Mouse (Mus musculus): ENCODE data around the gene Pigs. TPM values are rescaled to one million over a fixed set of nuclear protein-coding genes. Genes with fewer than 3 reads are reported as not detected.

Gene Pigs
- polyA plus RNA-seq, 1 experiment from 2014 or later: 73.7 TPM

GRCm38 (mm10) chr11:78322076-78322831, 6.0 kb upstream of the Pigs start:
- H3K36me3 ChIP-seq (replicated peaks): peaks cover 86% of the 10 kb centered on the region
- H3K4me3 ChIP-seq: peak overlapping the region; percentile 4; the same call in 1 of the 2 replicates
- 77% methylated on average over 2 of the region's 2 CpGs for WGBS
- H3K27me3 ChIP-seq (replicated peaks; ENCODE audit: low read depth, poor library complexity, severe bottlenecking): no peaks in the 10 kb centered on the region
- H3K4me1 ChIP-seq: peaks cover 19% of the 10 kb centered on the region
- no peak for DNase-seq (ENCODE audit: low spot score)
- H3K9me3 ChIP-seq: no peaks in the 10 kb centered on the region
- no peak overlapping the region; the same call in 1 of the 2 replicates for H3K27ac ChIP-seq (replicated peaks)

- Histone ChIP-seq H3K9me3 (no peaks in the 10 kb centered on the region), H3K27me3 (replicated peaks; ENCODE audit: low read depth, poor library complexity, severe bottlenecking) (no peaks in the 10 kb centered on the region), H3K4me1 (peaks cover 19% of the 10 kb centered on the region), H3K27ac (replicated peaks) (no peak within 1 kb of the TSS; the same call in 1 of the 2 replicates), H3K36me3 (replicated peaks) (peaks cover 80% of the 10 kb centered on the region), H3K4me3 (peak within 1 kb of the TSS; percentile 4; the same call in 1 of the 2 replicates)
- 3% methylated on average over 15 of the region's 15 CpGs for WGBS
- peak; percentile 81 for DNase-seq (ENCODE audit: low spot score)
Observed at GRCm38 (mm10) chr11:78322860-78323259, 5.4 kb upstream of the Pigs start, which contains the start of gene Aldoc. Gene Aldoc, plus strand, starts transcription at chr11:78322968.

GRCm38 (mm10) chr11:78324000-78324785, 4.0 kb upstream of the Pigs start:
- peaks cover 67% of the 10 kb centered on the region for H3K36me3 ChIP-seq (replicated peaks)

GRCm38 (mm10) chr11:78324965-78325364, 3.2 kb upstream of the Pigs start:
- Histone ChIP-seq H3K27me3 (replicated peaks; ENCODE audit: low read depth, poor library complexity, severe bottlenecking) (no peaks in the 10 kb centered on the region), H3K9me3 (no peaks in the 10 kb centered on the region), H3K4me1 (peaks cover 35% of the 10 kb centered on the region), H3K27ac (replicated peaks) (no peak overlapping the region), H3K4me3 (no peak overlapping the region), H3K36me3 (replicated peaks) (peaks cover 59% of the 10 kb centered on the region)
- no peak for DNase-seq (ENCODE audit: low spot score)
- WGBS: 97% methylated on average over 12 of the region's 12 CpGs

More at GRCm38 (mm10) chr11:78324000-78324785, 4.0 kb upstream of the Pigs start:
- Histone ChIP-seq H3K4me1 (peaks cover 30% of the 10 kb centered on the region), H3K27ac (replicated peaks) (no peak overlapping the region), H3K9me3 (no peaks in the 10 kb centered on the region), H3K4me3 (no peak overlapping the region), H3K27me3 (replicated peaks; ENCODE audit: low read depth, poor library complexity, severe bottlenecking) (no peaks in the 10 kb centered on the region)
- 89% methylated on average over 15 of the region's 15 CpGs for WGBS
- no peak for DNase-seq (ENCODE audit: low spot score)

- Histone ChIP-seq H3K36me3 (replicated peaks) (peaks cover 47% of the 10 kb centered on the region), H3K27me3 (replicated peaks; ENCODE audit: low read depth, poor library complexity, severe bottlenecking) (no peaks in the 10 kb centered on the region), H3K4me3 (no peak overlapping the region), H3K27ac (replicated peaks) (no peak overlapping the region), H3K4me1 (peaks cover 31% of the 10 kb centered on the region), H3K9me3 (no peaks in the 10 kb centered on the region)
- DNase-seq (ENCODE audit: low spot score): no peak
- WGBS: 92% methylated on average over 4 of the region's 4 CpGs
Observed at GRCm38 (mm10) chr11:78327215-78327614, 1.0 kb upstream of the Pigs start.

- Histone ChIP-seq H3K4me1 (peaks cover 17% of the 10 kb centered on the region), H3K27ac (replicated peaks) (peak overlapping the region; percentile 89), H3K9me3 (no peaks in the 10 kb centered on the region), H3K36me3 (replicated peaks) (peaks cover 51% of the 10 kb centered on the region), H3K27me3 (replicated peaks; ENCODE audit: low read depth, poor library complexity, severe bottlenecking) (no peaks in the 10 kb centered on the region), H3K4me3 (peak overlapping the region; percentile 96)
- WGBS: under 1% methylated on average over 41 of the region's 41 CpGs
- no peak for DNase-seq (ENCODE audit: low spot score)
Observed at GRCm38 (mm10) chr11:78328512-78329056, 369 bp downstream of the Pigs start.

- no peak for DNase-seq (ENCODE audit: low spot score)
- Histone ChIP-seq H3K27ac (replicated peaks) (no peak overlapping the region), H3K4me1 (peaks cover 16% of the 10 kb centered on the region), H3K36me3 (replicated peaks) (peaks cover 64% of the 10 kb centered on the region), H3K4me3 (no peak overlapping the region), H3K27me3 (replicated peaks; ENCODE audit: low read depth, poor library complexity, severe bottlenecking) (no peaks in the 10 kb centered on the region), H3K9me3 (no peaks in the 10 kb centered on the region)
- WGBS: 96% methylated on average over 12 of the region's 12 CpGs
Observed at GRCm38 (mm10) chr11:78332676-78333075, 4.5 kb downstream of the Pigs start.

- Histone ChIP-seq H3K27me3 (replicated peaks; ENCODE audit: low read depth, poor library complexity, severe bottlenecking) (no peaks in the 10 kb centered on the region), H3K4me1 (peaks cover 7% of the 10 kb centered on the region), H3K4me3 (no peak overlapping the region), H3K36me3 (replicated peaks) (peaks cover 74% of the 10 kb centered on the region), H3K9me3 (no peaks in the 10 kb centered on the region), H3K27ac (replicated peaks) (no peak overlapping the region)
- no peak for DNase-seq (ENCODE audit: low spot score)
- 87% methylated on average over 5 of the region's 5 CpGs for WGBS
Observed at GRCm38 (mm10) chr11:78333992-78334391, 5.8 kb downstream of the Pigs start.

- no peaks in the 10 kb centered on the region for H3K27me3 ChIP-seq (replicated peaks; ENCODE audit: low read depth, poor library complexity, severe bottlenecking)
- no peaks in the 10 kb centered on the region for H3K4me1 ChIP-seq
- peaks cover 95% of the 10 kb centered on the region for H3K36me3 ChIP-seq (replicated peaks)
- WGBS: 94% methylated on average over 8 of the region's 8 CpGs
- H3K4me3 ChIP-seq: no peak overlapping the region
- no peak overlapping the region for H3K27ac ChIP-seq (replicated peaks)
- no peak for DNase-seq (ENCODE audit: low spot score)
- no peaks in the 10 kb centered on the region for H3K9me3 ChIP-seq
Observed at GRCm38 (mm10) chr11:78337040-78337439, 8.8 kb downstream of the Pigs start.

GRCm38 (mm10) chr11:78341702-78342101, 13.5 kb downstream of the Pigs start:
- H3K27ac ChIP-seq (replicated peaks): no peak overlapping the region
- 88% methylated on average over 12 of the region's 12 CpGs for WGBS
- DNase-seq (ENCODE audit: low spot score): no peak
- no peak overlapping the region for H3K4me3 ChIP-seq
- H3K9me3 ChIP-seq: no peaks in the 10 kb centered on the region
- peaks cover 58% of the 10 kb centered on the region for H3K36me3 ChIP-seq (replicated peaks)
- H3K27me3 ChIP-seq (replicated peaks; ENCODE audit: low read depth, poor library complexity, severe bottlenecking): no peaks in the 10 kb centered on the region
- peaks cover 40% of the 10 kb centered on the region for H3K4me1 ChIP-seq

- peak; percentile 91 for DNase-seq (ENCODE audit: low spot score)
- WGBS: 2% methylated on average over 66 of the region's 66 CpGs
- H3K4me3 ChIP-seq: peak within 1 kb of the TSS; percentile 79
- H3K27ac ChIP-seq (replicated peaks): peak within 1 kb of the TSS; percentile 97
- peaks cover 55% of the 10 kb centered on the region for H3K4me1 ChIP-seq
- no peaks in the 10 kb centered on the region for H3K9me3 ChIP-seq
- H3K27me3 ChIP-seq (replicated peaks; ENCODE audit: low read depth, poor library complexity, severe bottlenecking): no peaks in the 10 kb centered on the region
- peaks cover 54% of the 10 kb centered on the region for H3K36me3 ChIP-seq (replicated peaks)
Observed at GRCm38 (mm10) chr11:78343381-78344327, 15.4 kb downstream of the Pigs start, which contains the start of gene Unc119. Gene Unc119, plus strand, starts transcription at chr11:78343482.
